Mouse (Mus musculus) limb, embryonic 11.5 days (tissue): Measurements from ENCODE around the gene Csf1. TPM values are rescaled to one million over a fixed set of nuclear protein-coding genes. Genes with fewer than 3 reads are reported as not detected.

Source experiments
- ATAC-seq: fragments of 200-750 bp; cut with Nextera tagmentation; 2 replicates; pipeline ENCODE4 v1.8.0; 2017; ENCODE audit warnings: low read depth; ENCODE audit not compliant: insufficient number of reproducible peaks, low FRiP score, low TSS enrichment
- DNase-seq: peaks from one replicate; pipeline ENCODE4 v3.0.0-alpha.2; 2015; ENCODE audit warnings: low spot score
- H3K27ac ChIP-seq: fragments of 300-500 bp; sonication (generic); replicated peaks from 2 replicates; pipeline ENCODE4 v1.5.1; 2014; ENCODE audit warnings: low read depth, mild to moderate bottlenecking, low read length
- H3K27me3 ChIP-seq: fragments of 300-500 bp; sonication (generic); 2 replicates; pipeline ENCODE4 v1.6.1; 2014; ENCODE audit warnings: mild to moderate bottlenecking, low read length, mixed read lengths; ENCODE audit not compliant: control insufficient read depth, insufficient read depth
- H3K36me3 ChIP-seq: fragments of 300-500 bp; sonication (generic); 2 replicates; pipeline ENCODE4 v1.6.1; 2014; ENCODE audit warnings: mild to moderate bottlenecking, low read length, moderate library complexity, mixed read lengths; ENCODE audit not compliant: control insufficient read depth, insufficient read depth
- H3K4me1 ChIP-seq: fragments of 300-500 bp; sonication (generic); 2 replicates; pipeline ENCODE4 v1.6.1; 2014; ENCODE audit warnings: low read length, mixed read lengths; ENCODE audit not compliant: control insufficient read depth, insufficient read depth
- H3K4me2 ChIP-seq: fragments of 300-500 bp; sonication (generic); 2 replicates; pipeline ENCODE4 v1.6.1; 2014; ENCODE audit warnings: low read depth, mild to moderate bottlenecking, moderate library complexity; ENCODE audit not compliant: severe bottlenecking
- H3K4me3 ChIP-seq: fragments of 300-500 bp; sonication (generic); 2 replicates; pipeline ENCODE4 v1.5.1; 2014; ENCODE audit warnings: low read depth, low read length
- H3K9ac ChIP-seq: fragments of 300-500 bp; sonication (generic); 2 replicates; pipeline ENCODE4 v1.6.1; 2014; ENCODE audit warnings: mild to moderate bottlenecking, low read length
- H3K9me3 ChIP-seq: fragments of 300-500 bp; sonication (generic); 2 replicates; pipeline ENCODE4 v1.6.1; 2016; ENCODE audit warnings: low read length; ENCODE audit not compliant: control insufficient read depth
- WGBS: fragments of 180-500 bp; shearing (Covaris S2); extraction: QIAGEN DNeasy Blood & Tissue Kit; methylation state at CpG from one replicate; pipeline ENCODE4 v1.1.7; 2014; 5-methylcytosine and 5-hydroxymethylcytosine counted together
- polyA plus RNA-seq: library from polyadenylated mRNA; unstranded; fragments of >200 nt; fragmentation: Nextera tagmentation; extraction: Ambion mirVana; gene quantifications from 2 replicates; pipeline ENCODE4 v1.2.1, GENCODE M21; 2014

Csf1 gene
- polyA plus RNA-seq, 1 experiment from 2014 or later, result 4.7 TPM

GRCm38 (mm10) chr3:107775736-107776135, 15.5 kb upstream of the Csf1 start:
- DNase-seq (no peak), ATAC-seq (no peak)
- no peaks in the 10 kb centered on the region for H3K9me3 ChIP-seq
- no peak overlapping the region for H3K4me2 ChIP-seq
- 51% methylated on average over 3 of the region's 3 CpGs for WGBS
- H3K4me1 ChIP-seq, result no peaks in the 10 kb centered on the region
- no peak overlapping the region for H3K27ac ChIP-seq
- no peak overlapping the region for H3K4me3 ChIP-seq
- no peaks in the 10 kb centered on the region for H3K27me3 ChIP-seq
- H3K36me3 ChIP-seq, result no peaks in the 10 kb centered on the region
- H3K9ac ChIP-seq, result no peak overlapping the region

DNA sequence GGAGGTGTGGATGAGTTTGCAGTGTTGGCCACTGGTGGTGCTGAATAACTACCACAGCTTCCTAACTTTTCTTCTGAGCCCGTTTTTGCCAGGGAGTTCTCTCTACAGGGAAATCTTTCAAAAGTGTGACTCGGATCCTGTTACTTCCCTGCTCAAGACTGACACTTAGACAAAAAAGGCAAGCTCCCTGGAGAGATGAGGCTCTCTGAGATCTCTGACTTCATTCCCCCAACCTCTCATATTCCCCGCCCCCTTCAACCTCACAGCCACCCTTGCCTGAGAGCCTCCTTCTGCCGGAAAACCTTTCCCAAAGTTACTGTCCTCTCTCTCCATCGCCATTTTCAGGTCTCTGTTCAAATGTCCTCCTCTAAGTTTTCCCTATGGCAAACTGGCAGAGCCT, 14.8 kb upstream of the Csf1 start:
- Histone ChIP-seq H3K9ac (no peak overlapping the region), H3K27ac (no peak overlapping the region), H3K27me3 (no peaks in the 10 kb centered on the region), H3K9me3 (no peaks in the 10 kb centered on the region), H3K4me1 (no peaks in the 10 kb centered on the region), H3K36me3 (no peaks in the 10 kb centered on the region), H3K4me2 (no peak overlapping the region), H3K4me3 (no peak overlapping the region)
- ATAC-seq, result no peak
- 40% methylated on average over 5 of the region's 5 CpGs for WGBS
- no peak for DNase-seq

DNA sequence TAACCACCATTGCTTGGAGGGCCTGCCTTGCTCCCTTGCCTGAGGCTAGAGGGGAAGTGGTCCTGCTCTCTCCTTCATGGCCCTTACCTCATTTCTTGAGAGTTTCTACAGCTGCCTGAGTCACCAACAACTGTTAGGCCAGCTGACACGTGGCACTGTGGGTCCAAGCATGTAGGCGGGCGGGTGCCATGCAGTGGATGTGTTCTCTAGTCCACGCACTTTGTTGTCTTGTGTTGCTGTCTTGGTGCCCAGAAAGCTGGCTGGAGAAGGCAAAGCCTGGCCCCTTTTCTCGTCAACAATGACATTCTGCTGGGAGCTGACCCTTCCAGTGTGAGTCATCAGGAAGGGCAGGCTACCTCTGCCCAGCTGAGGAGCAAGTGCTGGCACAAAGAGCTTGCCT, 12.6 kb upstream of the Csf1 start:
- WGBS, result 76% methylated on average over 5 of the region's 5 CpGs
- H3K4me3 ChIP-seq, result no peak overlapping the region
- H3K27ac ChIP-seq, result no peak overlapping the region
- H3K9me3 ChIP-seq, result no peaks in the 10 kb centered on the region
- no peaks in the 10 kb centered on the region for H3K27me3 ChIP-seq
- DNase-seq (no peak), ATAC-seq (no peak)
- H3K4me2 ChIP-seq, result no peak overlapping the region
- no peaks in the 10 kb centered on the region for H3K4me1 ChIP-seq
- no peak overlapping the region for H3K9ac ChIP-seq
- no peaks in the 10 kb centered on the region for H3K36me3 ChIP-seq

- no peaks in the 10 kb centered on the region for H3K27me3 ChIP-seq
- no peak overlapping the region for H3K4me3 ChIP-seq
- no peaks in the 10 kb centered on the region for H3K9me3 ChIP-seq
- H3K4me2 ChIP-seq, result no peak overlapping the region
- no peak overlapping the region for H3K9ac ChIP-seq
- H3K36me3 ChIP-seq, result no peaks in the 10 kb centered on the region
- no peaks in the 10 kb centered on the region for H3K4me1 ChIP-seq
- H3K27ac ChIP-seq, result no peak overlapping the region
- no peak for ATAC-seq
- DNase-seq, result no peak
- 92% methylated on average over 2 of the region's 2 CpGs for WGBS
Observed at GRCm38 (mm10) chr3:107769692-107770091, 9.4 kb upstream of the Csf1 start.

DNA sequence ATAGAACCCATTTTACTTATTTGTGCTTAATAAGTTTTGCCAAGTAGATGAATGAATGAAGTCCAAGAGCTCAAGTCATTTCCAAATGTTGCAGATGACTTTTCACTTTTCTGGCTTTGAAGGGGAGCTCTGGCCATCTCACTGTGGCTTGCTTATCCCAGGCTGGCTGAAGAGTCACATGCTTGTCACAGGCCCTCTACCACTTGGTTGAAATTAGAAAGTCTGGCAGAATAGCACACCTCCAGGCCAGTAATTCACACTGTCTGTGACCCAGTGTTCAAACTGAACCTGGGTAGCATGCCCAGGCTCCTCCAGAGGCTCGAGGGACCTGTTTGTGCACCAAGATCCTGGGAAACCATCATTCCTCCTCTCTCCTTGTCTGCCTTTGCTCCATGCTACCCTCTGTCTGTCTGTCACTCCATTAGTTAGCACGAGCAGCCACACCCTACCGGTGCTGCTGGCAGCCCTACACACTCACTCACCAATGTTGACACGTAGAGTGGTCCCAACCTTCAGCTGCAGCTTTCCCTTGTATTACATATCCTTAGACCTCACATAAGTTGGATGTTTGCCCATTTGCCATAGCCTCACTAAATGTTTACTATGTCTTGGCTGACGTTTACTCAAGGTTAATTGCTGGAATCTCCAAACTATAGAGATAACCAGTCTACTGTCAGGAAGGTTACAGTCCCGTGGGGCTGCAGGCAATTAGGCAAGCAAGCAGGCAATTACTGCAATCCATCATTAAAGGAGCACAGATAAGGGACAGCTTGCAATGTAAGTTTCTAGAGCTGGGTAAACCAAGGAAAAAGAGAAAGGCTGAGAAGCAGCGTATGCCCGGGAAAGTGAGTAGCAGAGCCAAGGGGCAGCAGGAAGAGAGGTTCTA, 8.1 kb upstream of the Csf1 start:
- Histone ChIP-seq H3K4me2 (no peak overlapping the region), H3K36me3 (no peaks in the 10 kb centered on the region), H3K27ac (no peak overlapping the region), H3K4me3 (no peak overlapping the region), H3K9me3 (no peaks in the 10 kb centered on the region), H3K27me3 (no peaks in the 10 kb centered on the region), H3K9ac (no peak overlapping the region), H3K4me1 (no peaks in the 10 kb centered on the region)
- ATAC-seq (no peak), DNase-seq (no peak)
- 44% methylated on average over 8 of the region's 8 CpGs for WGBS

DNA sequence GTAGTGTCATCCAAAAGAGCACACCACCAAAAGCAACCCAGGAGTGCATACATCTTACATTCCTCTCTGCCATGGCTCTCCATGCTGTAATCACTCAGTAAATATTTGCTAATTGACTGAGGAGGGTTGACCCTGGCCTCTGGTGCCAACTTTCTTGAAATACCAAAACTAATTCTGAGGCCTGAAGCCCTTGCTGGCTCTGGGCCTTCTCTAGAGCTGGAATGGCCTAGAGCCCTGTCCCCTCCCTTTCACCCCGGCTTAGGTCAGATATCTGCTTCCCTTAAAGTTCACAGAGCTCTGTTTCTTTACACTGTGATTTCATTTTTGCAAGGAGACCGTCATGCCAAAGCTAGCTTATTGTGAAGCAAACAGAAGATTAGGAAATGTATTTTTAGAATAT, 6.5 kb upstream of the Csf1 start:
- ATAC-seq, result no peak
- no peak overlapping the region for H3K4me2 ChIP-seq
- H3K4me3 ChIP-seq, result no peak overlapping the region
- no peaks in the 10 kb centered on the region for H3K4me1 ChIP-seq
- H3K36me3 ChIP-seq, result no peaks in the 10 kb centered on the region
- no peaks in the 10 kb centered on the region for H3K27me3 ChIP-seq
- no peak overlapping the region for H3K27ac ChIP-seq
- DNase-seq, result no peak
- H3K9me3 ChIP-seq, result no peaks in the 10 kb centered on the region
- H3K9ac ChIP-seq, result no peak overlapping the region
- WGBS, result 69% methylated on average over 2 of the region's 2 CpGs

- Histone ChIP-seq H3K4me2 (no peak overlapping the region), H3K27me3 (no peaks in the 10 kb centered on the region), H3K4me3 (no peak overlapping the region), H3K27ac (no peak overlapping the region), H3K9me3 (no peaks in the 10 kb centered on the region), H3K4me1 (no peaks in the 10 kb centered on the region), H3K9ac (no peak overlapping the region), H3K36me3 (no peaks in the 10 kb centered on the region)
- ATAC-seq (no peak), DNase-seq (no peak)
- 81% methylated on average over 2 of the region's 2 CpGs for WGBS
Observed at GRCm38 (mm10) chr3:107765979-107766378, 5.7 kb upstream of the Csf1 start.

DNA sequence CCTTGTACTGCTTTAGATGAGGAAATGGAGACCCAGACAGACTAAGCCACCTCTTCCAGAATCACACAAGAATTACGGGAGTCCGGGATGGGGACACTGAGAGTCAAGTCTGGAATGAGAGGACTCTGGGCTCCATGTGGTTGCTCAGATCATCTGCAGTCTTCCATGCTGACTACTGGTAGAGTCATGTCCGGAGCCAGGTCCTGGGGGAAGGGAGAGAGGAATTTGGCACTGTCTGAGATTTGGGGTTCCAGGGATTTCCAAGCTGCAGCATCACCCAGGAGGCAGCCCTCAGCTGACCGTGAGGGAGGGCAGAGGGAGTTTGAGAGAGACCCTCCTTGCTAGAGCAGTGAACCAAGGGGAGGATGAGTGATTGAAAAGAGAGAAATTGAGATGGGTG, 3.3 kb upstream of the Csf1 start:
- H3K27ac ChIP-seq, result no peak overlapping the region
- 90% methylated on average over 4 of the region's 4 CpGs for WGBS

GRCm38 (mm10) chr3:107761446-107761845, 1.2 kb upstream of the Csf1 start:
- 95% methylated on average over 5 of the region's 5 CpGs for WGBS
- H3K4me1 ChIP-seq, result peaks cover 11% of the 10 kb centered on the region
- DNase-seq (no peak), ATAC-seq (no peak)
- H3K27ac ChIP-seq, result no peak overlapping the region
- no peak overlapping the region for H3K4me3 ChIP-seq
- no peaks in the 10 kb centered on the region for H3K27me3 ChIP-seq
- H3K9ac ChIP-seq, result no peak overlapping the region
- no peaks in the 10 kb centered on the region for H3K36me3 ChIP-seq
- H3K9me3 ChIP-seq, result no peaks in the 10 kb centered on the region
- no peak overlapping the region for H3K4me2 ChIP-seq

More for the DNA sequence above, 3.3 kb upstream of the Csf1 start:
- no peaks in the 10 kb centered on the region for H3K36me3 ChIP-seq
- ATAC-seq (no peak), DNase-seq (no peak)
- no peaks in the 10 kb centered on the region for H3K27me3 ChIP-seq
- H3K9ac ChIP-seq, result no peak overlapping the region
- no peaks in the 10 kb centered on the region for H3K9me3 ChIP-seq
- H3K4me2 ChIP-seq, result no peak overlapping the region
- H3K4me3 ChIP-seq, result no peak overlapping the region
- peaks cover 9% of the 10 kb centered on the region for H3K4me1 ChIP-seq
